Mouse (Mus musculus): ENCODE measurements around the gene Gm8265. TPM values are rescaled to one million over a fixed set of nuclear protein-coding genes. Genes with fewer than 3 reads are reported as not detected.
"Not testable (repeated sequence)": the region's sequence is repeated elsewhere in the genome, so short reads cannot be mapped to it uniquely, and the experiment has no call there.

Gene Gm8265
- not detected in 2 replicates for polyA plus RNA-seq (2015; fragmentation: Nextera tagmentation; extraction: Ambion mirVana)

DNA sequence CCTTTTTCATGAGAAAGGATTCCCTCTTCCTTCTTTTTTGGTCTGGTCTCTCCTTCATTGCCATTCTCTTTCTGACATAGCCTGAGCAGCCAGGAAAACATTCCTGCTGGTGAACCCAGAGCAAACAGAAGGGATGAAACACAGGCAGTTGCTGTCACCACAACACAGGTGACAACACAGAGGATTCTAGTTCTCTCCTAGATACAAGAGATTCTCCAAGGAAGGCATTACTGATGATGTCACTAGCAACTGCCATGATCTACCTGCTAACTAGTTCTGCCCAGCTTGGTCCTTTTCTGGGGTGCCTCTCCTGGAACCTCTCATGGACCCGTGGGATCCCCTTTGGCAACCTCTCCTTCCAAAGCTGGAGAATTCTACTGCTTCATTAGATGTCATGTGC is at the start of gene Gm8265:
Gene Gm8265, minus strand, starts transcription at position 101 of the 400 bp plus-strand sequence.
- H3K27me3 ChIP-seq (replicated peaks); ATAC-seq (ENCODE audit: low FRiP score); H3K4me2 ChIP-seq; H3K4me3 ChIP-seq (replicated peaks); H3K4me1 ChIP-seq; H3K9ac ChIP-seq (replicated peaks); H3K9me3 ChIP-seq (replicated peaks); H3K36me3 ChIP-seq; H3K27ac ChIP-seq (replicated peaks): not testable (repeated sequence)
- no CpG with 5 or more reads among the region's 1 CpGs for WGBS

Other genes starting within 250 kb of the Gm8265 start
- 1.2 and 1.8 TPM in 2 replicates for gene Gm3500, start 244.0 kb downstream of the Gm8265 start, polyA plus RNA-seq (2015; fragmentation: Nextera tagmentation; extraction: Ambion mirVana)
- gene Gm3194, start 177.6 kb downstream of the Gm8265 start, polyA plus RNA-seq (2015; fragmentation: Nextera tagmentation; extraction: Ambion mirVana): 3.5 TPM in 1 of 2 replicates, not detected in the other
- not detected in 2 replicates for gene Gm8246, start 155.2 kb downstream of the Gm8265 start, polyA plus RNA-seq (2015; fragmentation: Nextera tagmentation; extraction: Ambion mirVana)
- 0.13 TPM in 1 of 2 replicates, not detected in the other for gene Gm3187, start 148.8 kb downstream of the Gm8265 start, polyA plus RNA-seq (2015; fragmentation: Nextera tagmentation; extraction: Ambion mirVana)
- 12.8 and 16.2 TPM in 2 replicates for gene Gm3488, start 131.4 kb downstream of the Gm8265 start, polyA plus RNA-seq (2015; fragmentation: Nextera tagmentation; extraction: Ambion mirVana)
- gene Gm3532, start 94.5 kb downstream of the Gm8265 start, polyA plus RNA-seq (2015; fragmentation: Nextera tagmentation; extraction: Ambion mirVana): 0.18 TPM in 1 of 2 replicates, not detected in the other
- gene Gm9603, start 54.4 kb upstream of the Gm8265 start, polyA plus RNA-seq (2015; fragmentation: Nextera tagmentation; extraction: Ambion mirVana): not detected in 2 replicates
- 0.56 TPM in 1 of 2 replicates, not detected in the other for gene Gm3373, start 108.5 kb upstream of the Gm8265 start, polyA plus RNA-seq (2015; fragmentation: Nextera tagmentation; extraction: Ambion mirVana)
- gene Gm3383, start 175.0 kb upstream of the Gm8265 start, polyA plus RNA-seq (2015; fragmentation: Nextera tagmentation; extraction: Ambion mirVana): 4.4 and 6.3 TPM in 2 replicates
- not detected in 2 replicates for gene Gm3424, start 197.3 kb upstream of the Gm8265 start, polyA plus RNA-seq (2015; fragmentation: Nextera tagmentation; extraction: Ambion mirVana)
- gene Gm8237, start 247.4 kb upstream of the Gm8265 start, polyA plus RNA-seq (2015; fragmentation: Nextera tagmentation; extraction: Ambion mirVana): 1.0 and 1.9 TPM in 2 replicates

All from neural tube, embryonic 15.5 days (tissue).